Mouse (Mus musculus): Measurements from ENCODE around the gene Hoxc6. TPM values are rescaled to one million over a fixed set of nuclear protein-coding genes. Genes with fewer than 3 reads are reported as not detected.
A peak's percentile ranks its signal among the peaks of the same experiment; 100 is the strongest.

Gene Hoxc6
- polyA plus RNA-seq, 1 experiment from 2014 or later: 0.14 TPM

- Histone ChIP-seq H3K9me3 (replicated peaks) (no peaks in the 10 kb centered on the region), H3K4me1 (replicated peaks) (peaks cover 9% of the 10 kb centered on the region), H3K9ac (no peak overlapping the region), H3K4me2 (no peak overlapping the region), H3K27me3 (peaks cover 99% of the 10 kb centered on the region), H3K4me3 (replicated peaks) (no peak overlapping the region), H3K27ac (no peak overlapping the region), H3K36me3 (no peaks in the 10 kb centered on the region)
- WGBS (ENCODE audit: insufficient replicate concordance): 4% methylated on average over 9 of the region's 9 CpGs
- no peak for DNase-seq
- ATAC-seq (ENCODE audit: low read depth): no peak
Observed at GRCm38 (mm10) chr15:102996548-102996947, 1.5 kb upstream of the Hoxc6 start.

GRCm38 (mm10) chr15:102997431-102997830 lies 626 bp upstream of the Hoxc6 start:
- H3K27me3 ChIP-seq: peaks cover 99% of the 10 kb centered on the region
- H3K36me3 ChIP-seq: no peaks in the 10 kb centered on the region
- no peak overlapping the region for H3K9ac ChIP-seq
- no peak overlapping the region for H3K4me3 ChIP-seq (replicated peaks)
- ATAC-seq (ENCODE audit: low read depth) (no peak), DNase-seq (no peak)
- no peak overlapping the region for H3K27ac ChIP-seq
- 1% methylated on average over 3 of the region's 3 CpGs for WGBS (ENCODE audit: insufficient replicate concordance)
- no peaks in the 10 kb centered on the region for H3K9me3 ChIP-seq (replicated peaks)
- peaks cover 9% of the 10 kb centered on the region for H3K4me1 ChIP-seq (replicated peaks)
- H3K4me2 ChIP-seq: no peak overlapping the region

- H3K36me3 ChIP-seq: no peaks in the 10 kb centered on the region
- ATAC-seq (ENCODE audit: low read depth): no peak
- no peaks in the 10 kb centered on the region for H3K9me3 ChIP-seq (replicated peaks)
- DNase-seq: no peak
- 1% methylated on average over 19 of the region's 19 CpGs for WGBS (ENCODE audit: insufficient replicate concordance)
- H3K4me1 ChIP-seq (replicated peaks): peaks cover 9% of the 10 kb centered on the region
- peaks cover 100% of the 10 kb centered on the region for H3K27me3 ChIP-seq
- no peak overlapping the region for H3K27ac ChIP-seq
- peak overlapping the region; percentile 63 for H3K4me2 ChIP-seq
- peak overlapping the region; percentile 46 for H3K4me3 ChIP-seq (replicated peaks)
- no peak overlapping the region for H3K9ac ChIP-seq
Observed at GRCm38 (mm10) chr15:102998608-102999182, 638 bp downstream of the Hoxc6 start.

GRCm38 (mm10) chr15:102999183-102999831 lies 1.2 kb downstream of the Hoxc6 start:
- 2% methylated on average over 33 of the region's 33 CpGs for WGBS (ENCODE audit: insufficient replicate concordance)
- ATAC-seq (ENCODE audit: low read depth): peak; percentile 65
- peaks cover 100% of the 10 kb centered on the region for H3K27me3 ChIP-seq
- H3K4me2 ChIP-seq: peak overlapping the region; percentile 63
- H3K4me3 ChIP-seq (replicated peaks): peak overlapping the region; percentile 46
- H3K36me3 ChIP-seq: no peaks in the 10 kb centered on the region
- H3K9ac ChIP-seq: no peak overlapping the region; the same call in 1 of the 2 replicates
- no peaks in the 10 kb centered on the region for H3K9me3 ChIP-seq (replicated peaks)
- peak; percentile 9 for DNase-seq
- H3K4me1 ChIP-seq (replicated peaks): peaks cover 9% of the 10 kb centered on the region
- H3K27ac ChIP-seq: no peak overlapping the region

DNA sequence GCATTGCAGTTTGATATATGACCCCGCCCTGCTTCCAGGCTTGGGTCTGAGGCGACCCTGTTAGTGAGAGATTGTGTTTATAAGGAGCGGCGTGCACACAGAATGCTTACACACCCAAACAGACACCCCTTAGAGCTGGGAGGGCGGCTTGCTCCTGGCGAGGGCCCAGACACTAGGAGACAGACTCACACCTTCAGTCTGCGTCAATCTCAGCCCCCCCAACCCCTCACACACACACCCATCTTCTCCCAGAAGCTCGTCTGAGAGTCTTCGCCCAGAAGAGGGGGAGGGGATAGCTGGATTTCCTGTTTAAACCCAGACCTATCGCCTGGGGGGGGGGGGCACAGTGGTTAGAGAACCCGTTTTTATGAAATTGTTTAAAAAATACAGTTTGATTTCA lies 1.9 kb downstream of the Hoxc6 start:
- no peak for ATAC-seq (ENCODE audit: low read depth)
- H3K9ac ChIP-seq: no peak overlapping the region
- no peak overlapping the region for H3K27ac ChIP-seq
- peaks cover 9% of the 10 kb centered on the region for H3K4me1 ChIP-seq (replicated peaks)
- DNase-seq: no peak
- no peak overlapping the region for H3K4me3 ChIP-seq (replicated peaks)
- H3K27me3 ChIP-seq: peaks cover 100% of the 10 kb centered on the region
- H3K4me2 ChIP-seq: peak overlapping the region; percentile 63
- H3K36me3 ChIP-seq: no peaks in the 10 kb centered on the region
- H3K9me3 ChIP-seq (replicated peaks): no peaks in the 10 kb centered on the region
- 7% methylated on average over 11 of the region's 11 CpGs for WGBS (ENCODE audit: insufficient replicate concordance)

GRCm38 (mm10) chr15:103000501-103000901 lies 2.4 kb downstream of the Hoxc6 start:
- ATAC-seq (ENCODE audit: low read depth): no peak

DNA sequence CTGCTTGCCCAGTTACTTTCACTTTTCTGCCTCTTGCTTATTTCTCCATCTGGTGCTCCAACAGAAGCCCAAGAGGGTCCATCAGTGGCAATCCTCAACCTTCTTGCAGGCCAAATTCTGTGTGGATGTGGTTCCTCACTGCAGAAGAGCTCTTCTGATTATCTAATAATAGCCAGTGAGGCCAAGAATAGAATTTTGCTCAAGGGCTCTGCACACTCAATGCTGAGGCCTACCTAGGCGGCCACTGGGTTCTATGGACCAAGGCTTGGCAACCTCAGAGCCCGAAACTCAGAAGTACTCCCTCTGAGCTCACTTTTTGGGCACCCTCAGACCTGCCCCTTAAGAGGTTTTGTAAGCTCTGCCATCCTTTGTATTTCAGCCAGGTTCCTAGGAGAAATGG lies 3.3 kb downstream of the Hoxc6 start:
- Histone ChIP-seq H3K4me1 (replicated peaks) (peaks cover 9% of the 10 kb centered on the region), H3K36me3 (no peaks in the 10 kb centered on the region), H3K9ac (no peak overlapping the region), H3K4me2 (no peak overlapping the region), H3K9me3 (replicated peaks) (no peaks in the 10 kb centered on the region), H3K27ac (no peak overlapping the region), H3K4me3 (replicated peaks) (no peak overlapping the region), H3K27me3 (peaks cover 100% of the 10 kb centered on the region)
- 40% methylated on average over 2 of the region's 2 CpGs for WGBS (ENCODE audit: insufficient replicate concordance)
- DNase-seq: no peak
- no peak for ATAC-seq (ENCODE audit: low read depth)

More at GRCm38 (mm10) chr15:103000501-103000901, 2.4 kb downstream of the Hoxc6 start:
- Histone ChIP-seq H3K27ac (no peak overlapping the region), H3K9me3 (replicated peaks) (no peaks in the 10 kb centered on the region), H3K4me3 (replicated peaks) (0 out of 2 replicates have a peak overlapping the region, but pooled peaks have one; percentile 7), H3K4me2 (peak overlapping the region; percentile 17; the same call in 1 of the 2 replicates), H3K4me1 (replicated peaks) (peaks cover 9% of the 10 kb centered on the region), H3K9ac (no peak overlapping the region), H3K36me3 (no peaks in the 10 kb centered on the region), H3K27me3 (peaks cover 100% of the 10 kb centered on the region)
- no peak for DNase-seq
- 5% methylated on average over 24 of the region's 24 CpGs for WGBS (ENCODE audit: insufficient replicate concordance)

- Histone ChIP-seq H3K9ac (no peak overlapping the region), H3K36me3 (no peaks in the 10 kb centered on the region), H3K4me2 (no peak overlapping the region), H3K4me3 (replicated peaks) (no peak overlapping the region), H3K4me1 (replicated peaks) (peaks cover 9% of the 10 kb centered on the region), H3K9me3 (replicated peaks) (no peaks in the 10 kb centered on the region), H3K27me3 (peaks cover 100% of the 10 kb centered on the region), H3K27ac (no peak overlapping the region)
- DNase-seq (no peak), ATAC-seq (ENCODE audit: low read depth) (no peak)
- 24% methylated on average over 4 of the region's 4 CpGs for WGBS (ENCODE audit: insufficient replicate concordance)
Observed at GRCm38 (mm10) chr15:103002156-103002555, 4.1 kb downstream of the Hoxc6 start.

DNA sequence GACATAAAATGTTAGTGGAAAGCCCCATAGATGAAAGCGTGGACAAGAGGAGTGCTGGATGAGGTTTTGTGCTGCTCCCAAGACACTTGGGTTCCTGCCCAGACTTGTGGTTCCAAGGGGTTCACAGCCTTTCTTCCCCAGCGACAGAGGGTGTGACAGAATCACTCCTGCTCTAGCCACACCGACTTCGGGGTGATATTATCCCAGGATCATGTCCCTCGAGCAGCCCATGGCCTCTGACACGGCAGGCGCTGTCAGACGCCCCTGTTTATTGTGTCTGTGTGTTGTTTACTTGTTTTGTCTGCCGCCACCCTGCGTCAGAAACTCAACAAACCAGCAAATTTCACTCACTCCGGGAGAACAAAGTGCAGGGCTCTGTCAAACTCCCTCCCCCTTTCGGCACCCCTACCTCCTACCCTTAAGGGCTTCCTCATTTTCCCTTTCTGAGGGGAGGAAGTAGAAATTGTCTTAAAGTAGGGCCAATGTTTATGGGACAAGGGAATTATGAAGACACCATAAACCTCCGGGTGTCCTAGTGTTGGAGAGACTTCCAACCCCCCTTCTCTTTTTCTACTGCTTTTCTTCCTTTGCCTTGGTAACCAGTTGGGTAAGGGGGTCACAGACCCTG lies 4.9 kb downstream of the Hoxc6 start:
- ATAC-seq (ENCODE audit: low read depth) (no peak), DNase-seq (no peak)
- peaks cover 100% of the 10 kb centered on the region for H3K27me3 ChIP-seq
- no peak overlapping the region for H3K4me3 ChIP-seq (replicated peaks)
- H3K4me1 ChIP-seq (replicated peaks): peaks cover 9% of the 10 kb centered on the region
- no peaks in the 10 kb centered on the region for H3K36me3 ChIP-seq
- 10% methylated on average over 13 of the region's 13 CpGs for WGBS (ENCODE audit: insufficient replicate concordance)
- H3K9ac ChIP-seq: no peak overlapping the region
- no peak overlapping the region for H3K4me2 ChIP-seq
- no peaks in the 10 kb centered on the region for H3K9me3 ChIP-seq (replicated peaks)
- H3K27ac ChIP-seq: no peak overlapping the region

DNA sequence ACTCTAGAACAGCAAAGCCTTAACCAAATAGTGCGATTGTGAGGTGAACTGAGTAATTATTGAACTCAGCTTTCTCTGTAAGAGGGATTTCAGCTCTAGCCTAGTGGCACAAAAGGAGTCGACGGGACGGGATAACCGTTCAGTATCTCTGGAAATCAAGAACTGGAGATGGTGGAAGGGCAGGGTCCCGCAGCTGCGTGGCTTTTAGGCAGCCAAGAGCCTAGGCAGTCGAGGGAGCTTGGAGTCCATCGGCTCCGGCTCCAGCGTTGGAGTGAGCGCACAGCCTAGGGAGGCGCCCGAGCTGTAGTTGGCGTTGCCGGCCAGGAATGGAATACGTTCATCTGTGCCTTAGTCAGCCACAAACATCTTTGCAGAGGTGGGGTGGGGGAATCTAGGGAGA lies 7.3 kb downstream of the Hoxc6 start:
- Histone ChIP-seq H3K36me3 (no peaks in the 10 kb centered on the region), H3K9me3 (replicated peaks) (no peaks in the 10 kb centered on the region), H3K27me3 (peaks cover 100% of the 10 kb centered on the region), H3K9ac (no peak overlapping the region), H3K4me3 (replicated peaks) (no peak overlapping the region), H3K4me2 (no peak overlapping the region), H3K27ac (no peak overlapping the region), H3K4me1 (replicated peaks) (no peaks in the 10 kb centered on the region)
- no peak for DNase-seq
- 4% methylated on average over 17 of the region's 17 CpGs for WGBS (ENCODE audit: insufficient replicate concordance)
- no peak for ATAC-seq (ENCODE audit: low read depth)

DNA sequence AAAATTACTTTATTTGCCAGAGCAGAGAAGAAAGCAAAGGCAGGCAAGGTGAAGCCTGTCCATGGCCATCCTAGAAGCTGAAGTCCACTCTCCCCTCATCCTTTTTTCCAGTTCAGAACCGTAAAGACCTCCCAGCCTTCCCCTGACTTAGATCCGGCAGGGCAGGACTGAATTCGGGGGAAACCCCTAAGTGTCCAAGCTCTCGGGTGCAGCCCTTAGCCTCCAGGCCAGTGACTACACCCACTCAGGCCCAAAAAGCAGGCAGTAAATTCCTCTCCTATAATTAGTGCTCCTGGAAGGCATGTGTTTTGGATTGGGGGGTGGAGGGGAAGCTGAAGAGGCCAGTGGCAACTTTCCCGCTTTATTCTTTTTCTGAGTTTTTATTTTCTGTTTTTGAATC lies 7.7 kb downstream of the Hoxc6 start:
- 16% methylated on average over 5 of the region's 5 CpGs for WGBS (ENCODE audit: insufficient replicate concordance)
- Histone ChIP-seq H3K9ac (no peak overlapping the region), H3K9me3 (replicated peaks) (no peaks in the 10 kb centered on the region), H3K4me3 (replicated peaks) (no peak overlapping the region), H3K4me2 (no peak overlapping the region), H3K36me3 (no peaks in the 10 kb centered on the region), H3K27me3 (peaks cover 100% of the 10 kb centered on the region), H3K27ac (no peak overlapping the region), H3K4me1 (replicated peaks) (no peaks in the 10 kb centered on the region)
- DNase-seq: no peak
- ATAC-seq (ENCODE audit: low read depth): no peak

All from liver, embryonic 13.5 days (tissue).